Mouse (Mus musculus): Measurements from ENCODE around the gene Nkd1. TPM values are rescaled to one million over a fixed set of nuclear protein-coding genes. Genes with fewer than 3 reads are reported as not detected.

The Nkd1 gene
- polyA plus RNA-seq, 1 experiment from 2014 or later, result 12.7 TPM

DNA sequence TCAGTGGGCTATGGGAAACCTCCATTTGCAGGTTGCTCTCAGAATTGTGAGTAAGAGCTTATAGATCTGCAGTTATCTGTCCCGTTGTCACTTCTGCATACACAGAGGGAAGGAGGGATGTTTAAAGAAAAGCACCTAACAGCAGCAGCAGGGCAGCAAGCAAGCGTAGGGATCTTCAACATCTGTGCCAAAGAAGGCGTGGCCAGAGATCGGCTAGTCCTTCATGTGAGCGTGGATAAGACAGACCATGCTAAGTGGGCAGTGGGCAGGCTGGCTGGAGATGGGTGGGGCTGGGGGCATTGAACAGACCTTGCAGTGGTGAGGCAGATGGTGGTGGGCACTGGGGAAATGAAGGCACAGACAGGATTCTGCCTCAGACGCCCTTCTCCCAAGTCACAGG, 69.1 kb downstream of the Nkd1 start:
- DNase-seq (ENCODE audit: low spot score), result no peak
- WGBS, result 70% methylated on average over 6 of the region's 6 CpGs
- H3K36me3 ChIP-seq (ENCODE audit: control insufficient read depth, insufficient read depth, low read length), result no peaks in the 10 kb centered on the region

DNA sequence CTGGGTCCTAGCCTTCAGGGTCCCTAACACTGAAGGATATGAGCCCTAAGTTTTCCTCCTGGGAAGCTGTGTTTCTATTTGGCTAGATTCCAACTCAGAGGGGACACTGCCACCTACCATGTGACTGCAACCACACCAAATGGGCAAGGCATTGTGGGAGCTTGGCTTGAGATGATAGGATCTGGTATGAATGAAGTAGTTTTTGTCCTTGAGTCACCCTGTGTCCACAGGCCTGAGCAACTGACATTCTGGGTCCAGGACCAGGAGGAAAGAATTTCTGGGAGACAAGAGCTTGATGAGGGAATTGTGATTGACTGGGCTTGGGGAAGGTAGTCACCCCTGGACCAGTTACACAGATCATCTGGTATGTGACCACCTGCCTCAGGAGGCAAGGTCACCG, 72.8 kb downstream of the Nkd1 start:
- H3K4me1 ChIP-seq (replicated peaks; ENCODE audit: control insufficient read depth, insufficient read depth, low read length), result no peaks in the 10 kb centered on the region
- H3K4me2 ChIP-seq, result no peak overlapping the region
- H3K27me3 ChIP-seq (replicated peaks; ENCODE audit: control insufficient read depth, insufficient read depth, low read length), result no peaks in the 10 kb centered on the region
- DNase-seq (ENCODE audit: low spot score), result no peak
- no peak overlapping the region for H3K9ac ChIP-seq (ENCODE audit: low read depth, low read length)
- no peak overlapping the region for H3K4me3 ChIP-seq (ENCODE audit: low read depth, low read length)
- no peaks in the 10 kb centered on the region for H3K36me3 ChIP-seq (ENCODE audit: control insufficient read depth, insufficient read depth, low read length)
- no peaks in the 10 kb centered on the region for H3K9me3 ChIP-seq (ENCODE audit: control insufficient read depth, low read length)
- H3K27ac ChIP-seq (ENCODE audit: low read depth, low read length), result no peak overlapping the region
- 92% methylated on average over 1 of the region's 1 CpGs for WGBS
- ATAC-seq (replicated peaks; ENCODE audit: low FRiP score), result no peak

More for the DNA sequence above, 69.1 kb downstream of the Nkd1 start:
- H3K9ac ChIP-seq (ENCODE audit: low read depth, low read length), result no peak overlapping the region
- no peaks in the 10 kb centered on the region for H3K27me3 ChIP-seq (replicated peaks; ENCODE audit: control insufficient read depth, insufficient read depth, low read length)
- no peak overlapping the region for H3K4me2 ChIP-seq
- H3K4me1 ChIP-seq (replicated peaks; ENCODE audit: control insufficient read depth, insufficient read depth, low read length), result no peaks in the 10 kb centered on the region; the same call in 1 of the 2 replicates
- ATAC-seq (replicated peaks; ENCODE audit: low FRiP score), result no peak
- no peak overlapping the region for H3K4me3 ChIP-seq (ENCODE audit: low read depth, low read length)
- no peak overlapping the region for H3K27ac ChIP-seq (ENCODE audit: low read depth, low read length)
- no peaks in the 10 kb centered on the region for H3K9me3 ChIP-seq (ENCODE audit: control insufficient read depth, low read length)

- H3K9me3 ChIP-seq (ENCODE audit: control insufficient read depth, low read length), result no peaks in the 10 kb centered on the region
- H3K9ac ChIP-seq (ENCODE audit: low read depth, low read length), result no peak overlapping the region
- no peaks in the 10 kb centered on the region for H3K4me1 ChIP-seq (replicated peaks; ENCODE audit: control insufficient read depth, insufficient read depth, low read length)
- DNase-seq (ENCODE audit: low spot score), result no peak
- WGBS, result 78% methylated on average over 12 of the region's 12 CpGs
- no peak overlapping the region for H3K4me3 ChIP-seq (ENCODE audit: low read depth, low read length)
- H3K27ac ChIP-seq (ENCODE audit: low read depth, low read length), result no peak overlapping the region
- H3K4me2 ChIP-seq, result no peak overlapping the region
- ATAC-seq (replicated peaks; ENCODE audit: low FRiP score), result no peak
- H3K36me3 ChIP-seq (ENCODE audit: control insufficient read depth, insufficient read depth, low read length), result no peaks in the 10 kb centered on the region
- H3K27me3 ChIP-seq (replicated peaks; ENCODE audit: control insufficient read depth, insufficient read depth, low read length), result no peaks in the 10 kb centered on the region
Measured at GRCm38 (mm10) chr8:88596042-88596441, 74.9 kb downstream of the Nkd1 start.

GRCm38 (mm10) chr8:88598578-88598977, 77.4 kb downstream of the Nkd1 start:
- Histone ChIP-seq H3K36me3 (ENCODE audit: control insufficient read depth, insufficient read depth, low read length) (no peaks in the 10 kb centered on the region), H3K9me3 (ENCODE audit: control insufficient read depth, low read length) (no peaks in the 10 kb centered on the region), H3K4me2 (no peak overlapping the region), H3K27me3 (replicated peaks; ENCODE audit: control insufficient read depth, insufficient read depth, low read length) (peaks cover 3% of the 10 kb centered on the region; the same call in 1 of the 2 replicates), H3K4me1 (replicated peaks; ENCODE audit: control insufficient read depth, insufficient read depth, low read length) (no peaks in the 10 kb centered on the region), H3K9ac (ENCODE audit: low read depth, low read length) (no peak overlapping the region), H3K27ac (ENCODE audit: low read depth, low read length) (no peak overlapping the region), H3K4me3 (ENCODE audit: low read depth, low read length) (no peak overlapping the region)
- DNase-seq (ENCODE audit: low spot score) (no peak), ATAC-seq (replicated peaks; ENCODE audit: low FRiP score) (no peak)
- WGBS, result 65% methylated on average over 5 of the region's 5 CpGs

- Histone ChIP-seq H3K27ac (ENCODE audit: low read depth, low read length) (no peak overlapping the region), H3K27me3 (replicated peaks; ENCODE audit: control insufficient read depth, insufficient read depth, low read length) (peaks cover 3% of the 10 kb centered on the region; the same call in 1 of the 2 replicates), H3K4me2 (no peak overlapping the region), H3K9ac (ENCODE audit: low read depth, low read length) (no peak overlapping the region), H3K4me3 (ENCODE audit: low read depth, low read length) (no peak overlapping the region), H3K9me3 (ENCODE audit: control insufficient read depth, low read length) (no peaks in the 10 kb centered on the region), H3K36me3 (ENCODE audit: control insufficient read depth, insufficient read depth, low read length) (no peaks in the 10 kb centered on the region), H3K4me1 (replicated peaks; ENCODE audit: control insufficient read depth, insufficient read depth, low read length) (no peaks in the 10 kb centered on the region)
- 69% methylated on average over 7 of the region's 7 CpGs for WGBS
- DNase-seq (ENCODE audit: low spot score), result no peak
- no peak for ATAC-seq (replicated peaks; ENCODE audit: low FRiP score)
Measured at GRCm38 (mm10) chr8:88599491-88599890, 78.3 kb downstream of the Nkd1 start.

GRCm38 (mm10) chr8:88603446-88603989, 82.4 kb downstream of the Nkd1 start:
- DNase-seq (ENCODE audit: low spot score) (no peak), ATAC-seq (replicated peaks; ENCODE audit: low FRiP score) (no peak)
- WGBS, result 13% methylated on average over 10 of the region's 10 CpGs
- Histone ChIP-seq H3K27me3 (replicated peaks; ENCODE audit: control insufficient read depth, insufficient read depth, low read length) (peaks cover 3% of the 10 kb centered on the region; the same call in 1 of the 2 replicates), H3K4me1 (replicated peaks; ENCODE audit: control insufficient read depth, insufficient read depth, low read length) (no peaks in the 10 kb centered on the region), H3K4me3 (ENCODE audit: low read depth, low read length) (no peak overlapping the region), H3K9ac (ENCODE audit: low read depth, low read length) (no peak overlapping the region), H3K36me3 (ENCODE audit: control insufficient read depth, insufficient read depth, low read length) (no peaks in the 10 kb centered on the region), H3K4me2 (peak overlapping the region; percentile 28; the same call in 1 of the 2 replicates), H3K9me3 (ENCODE audit: control insufficient read depth, low read length) (no peaks in the 10 kb centered on the region), H3K27ac (ENCODE audit: low read depth, low read length) (no peak overlapping the region)

DNA sequence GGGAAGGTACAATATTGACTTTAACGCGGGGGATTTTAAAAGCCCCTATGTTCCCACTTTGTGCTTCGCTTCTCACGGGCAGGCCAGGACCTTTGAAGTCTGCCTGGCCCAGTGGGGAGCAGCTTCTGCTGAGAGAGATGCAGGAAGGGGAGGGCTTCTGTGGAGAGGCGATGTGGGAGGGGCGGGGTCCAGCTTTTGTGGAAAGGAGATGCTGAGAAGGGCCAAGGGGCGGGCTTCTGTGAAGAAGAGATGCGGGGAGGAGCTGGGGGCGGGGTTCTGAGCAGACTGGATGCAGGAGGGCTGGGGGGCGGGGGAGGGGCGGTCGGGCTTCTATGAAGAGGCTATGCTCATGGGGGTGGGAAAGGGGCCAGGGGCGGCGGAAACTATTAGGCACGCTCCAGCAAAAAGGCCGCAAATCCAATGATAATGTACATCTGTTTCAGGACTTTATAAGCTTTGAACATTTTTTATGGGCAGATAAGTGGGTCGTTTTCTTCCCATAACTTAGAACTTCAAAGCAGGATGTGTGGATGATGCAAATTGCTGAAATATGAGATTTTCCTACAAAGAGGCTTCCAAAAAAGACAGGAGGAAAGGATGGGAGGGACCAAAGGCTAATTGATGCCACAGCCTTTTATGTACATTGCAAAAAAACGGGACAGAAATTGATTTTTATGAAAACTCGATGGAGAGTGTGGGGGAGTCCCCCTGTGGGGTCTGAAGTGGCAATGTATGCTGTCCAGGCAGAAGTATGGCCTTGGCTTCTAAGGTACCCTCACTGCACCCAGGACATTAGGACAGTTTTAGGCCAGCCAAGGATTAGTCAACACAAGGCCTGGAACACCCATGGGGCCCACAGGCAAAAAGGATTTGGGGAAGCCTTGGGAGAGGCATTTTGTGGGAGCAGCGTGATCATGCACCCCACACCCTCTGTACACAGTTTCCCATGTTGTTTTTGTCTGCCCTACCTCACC, 83.2 kb downstream of the Nkd1 start:
- Histone ChIP-seq H3K27ac (ENCODE audit: low read depth, low read length) (no peak overlapping the region), H3K36me3 (ENCODE audit: control insufficient read depth, insufficient read depth, low read length) (no peaks in the 10 kb centered on the region), H3K9ac (ENCODE audit: low read depth, low read length) (no peak overlapping the region), H3K4me3 (ENCODE audit: low read depth, low read length) (no peak overlapping the region), H3K27me3 (replicated peaks; ENCODE audit: control insufficient read depth, insufficient read depth, low read length) (peaks cover 3% of the 10 kb centered on the region; the same call in 1 of the 2 replicates), H3K4me2 (peak overlapping the region; percentile 28; the same call in 1 of the 2 replicates), H3K4me1 (replicated peaks; ENCODE audit: control insufficient read depth, insufficient read depth, low read length) (no peaks in the 10 kb centered on the region), H3K9me3 (ENCODE audit: control insufficient read depth, low read length) (no peaks in the 10 kb centered on the region)
- WGBS, result 16% methylated on average over 20 of the region's 20 CpGs
- DNase-seq (ENCODE audit: low spot score) (peak; percentile 61), ATAC-seq (replicated peaks; ENCODE audit: low FRiP score) (peak; percentile 43; the same call in 1 of the 2 replicates)

DNA sequence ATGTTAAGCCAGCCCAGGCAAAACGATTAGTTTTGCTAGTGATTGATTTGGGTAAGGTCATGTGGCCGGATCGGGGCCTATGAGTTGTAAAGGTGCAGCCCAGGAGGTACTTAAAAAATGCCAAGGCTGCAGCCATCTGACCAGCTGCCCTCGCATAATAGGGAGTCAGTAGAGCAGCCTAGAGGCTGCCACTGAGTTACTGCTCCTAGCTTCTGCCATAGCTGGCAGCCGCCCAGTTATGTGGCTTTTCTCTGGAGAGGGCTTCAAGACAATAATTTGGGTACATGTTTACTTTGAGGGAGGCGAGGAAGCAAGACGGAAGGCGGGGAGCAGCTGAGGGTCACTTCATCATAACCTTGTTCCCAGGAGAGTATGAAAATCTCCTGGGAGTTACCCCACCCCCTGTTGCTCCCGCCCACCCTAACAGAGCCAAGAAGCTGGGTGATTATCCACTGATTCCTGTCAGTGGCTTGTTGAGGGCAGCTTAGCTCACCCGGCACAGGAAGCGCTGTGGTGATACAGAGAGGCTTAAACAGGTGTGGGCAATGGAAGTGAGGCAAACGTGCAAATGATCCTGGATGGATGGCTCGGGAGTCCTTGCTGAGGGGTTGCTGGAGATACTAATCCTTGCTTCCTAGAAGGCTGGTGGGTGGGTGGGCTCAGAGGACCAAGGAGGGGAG, 84.3 kb downstream of the Nkd1 start:
- Histone ChIP-seq H3K36me3 (ENCODE audit: control insufficient read depth, insufficient read depth, low read length) (no peaks in the 10 kb centered on the region), H3K4me3 (ENCODE audit: low read depth, low read length) (no peak overlapping the region), H3K4me2 (no peak overlapping the region), H3K9me3 (ENCODE audit: control insufficient read depth, low read length) (no peaks in the 10 kb centered on the region), H3K9ac (ENCODE audit: low read depth, low read length) (no peak overlapping the region), H3K27me3 (replicated peaks; ENCODE audit: control insufficient read depth, insufficient read depth, low read length) (peaks cover 3% of the 10 kb centered on the region; the same call in 1 of the 2 replicates), H3K27ac (ENCODE audit: low read depth, low read length) (no peak overlapping the region), H3K4me1 (replicated peaks; ENCODE audit: control insufficient read depth, insufficient read depth, low read length) (no peaks in the 10 kb centered on the region)
- ATAC-seq (replicated peaks; ENCODE audit: low FRiP score) (no peak), DNase-seq (ENCODE audit: low spot score) (no peak)
- 53% methylated on average over 13 of the region's 13 CpGs for WGBS

Measured in liver, embryonic 11.5 days (tissue).